19 mouse cellular contexts compared by ENCODE assay signal in the genomic region with DNA sequence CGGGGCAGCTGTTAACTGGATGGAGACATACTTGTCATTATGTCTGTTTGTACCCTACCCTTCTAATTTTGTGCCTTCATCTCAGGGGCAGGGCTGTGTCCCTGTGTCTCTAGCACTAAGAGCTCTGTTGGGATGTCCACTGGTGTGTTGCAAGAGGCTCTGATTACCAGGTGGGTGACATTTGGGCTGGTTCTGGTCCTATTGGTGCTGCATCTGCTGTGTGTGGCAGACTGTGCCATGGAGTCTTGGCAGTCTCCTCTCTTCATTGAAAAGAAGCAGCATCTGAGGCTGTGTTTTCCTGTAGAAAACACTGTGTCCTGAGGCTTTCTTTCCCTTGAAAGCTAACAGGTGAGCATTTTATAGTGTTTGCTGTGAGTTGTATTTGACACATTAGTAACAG.
"Had no signal": no experiment of that assay in that cellular context is flagged by ENCODE, and none has a peak within 500 bp of the region (broad histone marks: within the 10 kb centered on the region; RNA-seq: fewer than 3 reads in every experiment).

No protein-coding gene starts in this region.

- H3K9me3 ChIP-seq: liver, embryonic 13.5 days; neural tube, embryonic 12.5 days; neural tube, embryonic 15.5 days had no signal

- DNase-seq: kidney, adult 9 months; kidney, postnatal 14 days; kidney, postnatal 4 days; layer of hippocampus, postnatal 36 days; liver, embryonic 13.5 days; lung, adult 2 months; lung, postnatal 14 days; lung, postnatal 4 days; midbrain, embryonic 14.5 days; right cerebral cortex, adult 18-20 months; right cerebral cortex, postnatal 14 days; right cerebral cortex, postnatal 4 days; thymus, adult 2 months; thymus, postnatal 14 days had no signal

- H3K36me3 ChIP-seq: liver, embryonic 13.5 days; neural tube, embryonic 15.5 days had no signal

- H3K27ac ChIP-seq: left cerebral cortex, adult 2 months; liver, embryonic 13.5 days; neural tube, embryonic 12.5 days; neural tube, embryonic 15.5 days; stomach, postnatal 0 days had no signal

- H3K4me3 ChIP-seq: left cerebral cortex, adult 2 months; liver, embryonic 13.5 days; neural tube, embryonic 12.5 days; neural tube, embryonic 15.5 days had no signal

- H3K4me1 ChIP-seq: liver, embryonic 13.5 days had no signal

- H3K4me2 ChIP-seq: liver, embryonic 13.5 days; midbrain, embryonic 11.5 days; neural tube, embryonic 12.5 days; neural tube, embryonic 15.5 days had no signal

- H3K9ac ChIP-seq: liver, embryonic 13.5 days; neural tube, embryonic 12.5 days; neural tube, embryonic 15.5 days had no signal

- H3K27me3 ChIP-seq: liver, embryonic 13.5 days; neural tube, embryonic 12.5 days; neural tube, embryonic 15.5 days had no signal
